Mouse (Mus musculus): Measurements from ENCODE around the gene Cxcl16. TPM values are rescaled to one million over a fixed set of nuclear protein-coding genes. Genes with fewer than 3 reads are reported as not detected.

The Cxcl16 gene
- polyA plus RNA-seq, 1 experiment = 92.8 TPM

DNA sequence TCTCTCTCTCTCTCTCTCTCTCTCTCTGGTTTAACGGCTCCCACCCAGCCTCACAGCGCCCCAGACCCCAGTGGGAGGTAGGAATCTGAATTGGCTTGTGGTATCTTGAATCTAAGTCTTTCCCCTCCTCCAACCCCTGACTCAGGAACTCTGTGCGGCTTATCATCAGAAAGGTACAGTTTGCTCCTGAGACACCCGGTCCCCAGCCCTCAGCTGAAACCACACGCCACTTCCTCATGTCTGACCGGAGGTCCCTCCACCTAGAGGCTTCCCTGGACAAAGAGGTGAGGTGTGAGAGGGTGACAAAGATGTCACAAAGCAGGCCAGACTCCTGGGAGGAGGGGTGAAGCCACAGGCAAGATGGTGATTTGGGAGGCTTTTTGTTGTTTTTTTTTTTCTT is 22.4 kb downstream of the Cxcl16 start:
- Histone ChIP-seq H3K4me1 (replicated peaks; ENCODE audit: control insufficient read depth, insufficient read depth, low read length) (peaks cover 51% of the 10 kb centered on the region), H3K36me3 (ENCODE audit: control insufficient read depth, insufficient read depth, low read length) (peaks cover 46% of the 10 kb centered on the region)
- no peak for DNase-seq

DNA sequence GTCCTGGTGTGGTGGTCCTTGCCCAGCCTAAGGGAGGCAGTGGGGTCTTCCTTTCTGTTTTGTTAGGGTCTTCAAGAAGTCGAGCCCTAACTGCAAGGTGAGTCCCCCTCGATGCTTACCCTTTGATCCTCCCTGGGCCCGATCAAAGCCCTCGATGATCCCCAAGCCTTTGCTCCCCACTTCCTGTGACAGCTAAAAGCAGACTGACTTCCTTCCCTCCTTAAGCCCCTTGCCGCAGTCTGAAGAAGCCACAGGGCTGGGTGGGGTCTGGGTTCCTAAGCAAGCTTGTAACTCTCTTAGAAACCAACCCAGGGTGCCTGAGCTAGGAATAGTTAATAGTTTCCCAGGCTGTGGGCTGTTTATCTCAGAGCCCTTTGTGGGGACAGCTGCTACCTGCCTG is 24.3 kb downstream of the Cxcl16 start:
- Histone ChIP-seq H3K27me3 (ENCODE audit: control insufficient read depth, insufficient read depth, low read length) (no peaks in the 10 kb centered on the region), H3K4me1 (replicated peaks; ENCODE audit: control insufficient read depth, insufficient read depth, low read length) (peaks cover 51% of the 10 kb centered on the region), H3K27ac (ENCODE audit: control insufficient read depth, insufficient read depth, low read length) (peak overlapping the region; percentile 46; the same call in 1 of the 2 replicates), H3K36me3 (ENCODE audit: control insufficient read depth, insufficient read depth, low read length) (peaks cover 37% of the 10 kb centered on the region), H3K4me3 (ENCODE audit: control insufficient read depth, insufficient read depth, low read length) (peak overlapping the region; percentile 27)
- 4% methylated on average over 5 of the region's 5 CpGs for WGBS
- TF ChIP-seq POLR2A (IDR thresholded peaks at IDR 0.05; ENCODE audit: control insufficient read depth, extremely low read depth, insufficient read depth, low read length, poor library complexity) (no peak), CTCF (IDR thresholded peaks at IDR 0.05; ENCODE audit: borderline replicate concordance, control insufficient read depth, extremely low read depth, insufficient read depth, low read length, poor library complexity) (no peak)
- peak; percentile 70 for DNase-seq

More for the DNA sequence above, 22.4 kb downstream of the Cxcl16 start:
- TF ChIP-seq POLR2A (IDR thresholded peaks at IDR 0.05; ENCODE audit: control insufficient read depth, extremely low read depth, insufficient read depth, low read length, poor library complexity) (no peak), CTCF (IDR thresholded peaks at IDR 0.05; ENCODE audit: borderline replicate concordance, control insufficient read depth, extremely low read depth, insufficient read depth, low read length, poor library complexity) (no peak)
- Histone ChIP-seq H3K27me3 (ENCODE audit: control insufficient read depth, insufficient read depth, low read length) (no peaks in the 10 kb centered on the region), H3K27ac (ENCODE audit: control insufficient read depth, insufficient read depth, low read length) (no peak overlapping the region), H3K4me3 (ENCODE audit: control insufficient read depth, insufficient read depth, low read length) (no peak overlapping the region)
- 10% methylated on average over 6 of the region's 6 CpGs for whole genome bisulfite sequencing

DNA sequence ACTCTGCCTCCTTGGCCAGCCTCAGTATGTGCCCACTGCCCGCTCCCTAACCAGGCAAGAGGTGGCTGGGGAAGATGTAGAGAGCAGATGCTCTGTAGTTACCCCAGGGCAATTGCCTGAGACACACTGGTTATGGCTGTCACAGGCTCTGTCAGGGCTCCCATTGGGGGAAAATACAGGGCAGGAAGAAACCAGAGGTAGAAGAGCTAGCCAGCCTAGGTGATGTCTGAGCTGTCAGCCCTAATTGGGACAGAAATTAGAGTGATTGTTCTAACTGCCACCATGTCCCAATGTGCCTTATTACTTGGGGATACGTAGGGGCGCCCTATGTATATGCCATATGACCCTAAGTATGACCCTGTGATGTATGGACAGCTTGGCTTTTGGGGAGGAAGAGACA is 25.8 kb downstream of the Cxcl16 start:
- 77% methylated on average over 3 of the region's 3 CpGs for WGBS
- no peak for TF ChIP-seq POLR2A (IDR thresholded peaks at IDR 0.05; ENCODE audit: control insufficient read depth, extremely low read depth, insufficient read depth, low read length, poor library complexity)
- no peak for TF ChIP-seq CTCF (IDR thresholded peaks at IDR 0.05; ENCODE audit: borderline replicate concordance, control insufficient read depth, extremely low read depth, insufficient read depth, low read length, poor library complexity)
- Histone ChIP-seq H3K36me3 (ENCODE audit: control insufficient read depth, insufficient read depth, low read length) (peaks cover 22% of the 10 kb centered on the region), H3K27me3 (ENCODE audit: control insufficient read depth, insufficient read depth, low read length) (no peaks in the 10 kb centered on the region), H3K4me3 (ENCODE audit: control insufficient read depth, insufficient read depth, low read length) (peak overlapping the region; percentile 70), H3K27ac (ENCODE audit: control insufficient read depth, insufficient read depth, low read length) (peak overlapping the region; percentile 16; the same call in 1 of the 2 replicates), H3K4me1 (replicated peaks; ENCODE audit: control insufficient read depth, insufficient read depth, low read length) (peaks cover 51% of the 10 kb centered on the region)
- no peak for DNase-seq

DNA sequence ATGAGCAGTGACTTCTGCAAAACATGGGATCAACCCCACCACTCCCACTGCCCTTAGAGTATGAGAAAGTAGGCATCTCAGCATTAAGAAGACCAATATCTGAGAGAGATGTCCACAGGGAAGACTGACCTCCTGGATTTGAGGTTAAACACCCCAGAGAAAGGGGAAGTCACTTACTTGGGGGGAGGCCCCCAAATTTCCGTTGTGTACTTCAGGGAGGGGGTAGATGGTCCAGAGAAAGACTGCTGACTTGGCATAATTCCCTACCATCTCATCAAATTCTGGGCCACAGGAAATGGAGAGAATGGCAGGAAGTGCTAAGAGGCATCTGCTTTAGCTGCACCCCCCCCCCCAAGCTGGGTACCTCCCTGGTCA is 26.2 kb downstream of the Cxcl16 start:
- peak overlapping the region; percentile 30; the same call in 1 of the 2 replicates for H3K27ac ChIP-seq (ENCODE audit: control insufficient read depth, insufficient read depth, low read length)
- peaks cover 51% of the 10 kb centered on the region for H3K4me1 ChIP-seq (replicated peaks; ENCODE audit: control insufficient read depth, insufficient read depth, low read length)
- no peak for DNase-seq
- H3K36me3 ChIP-seq (ENCODE audit: control insufficient read depth, insufficient read depth, low read length) = peaks cover 19% of the 10 kb centered on the region
- H3K27me3 ChIP-seq (ENCODE audit: control insufficient read depth, insufficient read depth, low read length) = no peaks in the 10 kb centered on the region
- H3K4me3 ChIP-seq (ENCODE audit: control insufficient read depth, insufficient read depth, low read length) = peak overlapping the region; percentile 70; the same call in 1 of the 2 replicates
- TF ChIP-seq CTCF (IDR thresholded peaks at IDR 0.05; ENCODE audit: borderline replicate concordance, control insufficient read depth, extremely low read depth, insufficient read depth, low read length, poor library complexity) = no peak
- no peak for TF ChIP-seq POLR2A (IDR thresholded peaks at IDR 0.05; ENCODE audit: control insufficient read depth, extremely low read depth, insufficient read depth, low read length, poor library complexity)
- 7% methylated on average over 1 of the region's 1 CpGs for WGBS

DNA sequence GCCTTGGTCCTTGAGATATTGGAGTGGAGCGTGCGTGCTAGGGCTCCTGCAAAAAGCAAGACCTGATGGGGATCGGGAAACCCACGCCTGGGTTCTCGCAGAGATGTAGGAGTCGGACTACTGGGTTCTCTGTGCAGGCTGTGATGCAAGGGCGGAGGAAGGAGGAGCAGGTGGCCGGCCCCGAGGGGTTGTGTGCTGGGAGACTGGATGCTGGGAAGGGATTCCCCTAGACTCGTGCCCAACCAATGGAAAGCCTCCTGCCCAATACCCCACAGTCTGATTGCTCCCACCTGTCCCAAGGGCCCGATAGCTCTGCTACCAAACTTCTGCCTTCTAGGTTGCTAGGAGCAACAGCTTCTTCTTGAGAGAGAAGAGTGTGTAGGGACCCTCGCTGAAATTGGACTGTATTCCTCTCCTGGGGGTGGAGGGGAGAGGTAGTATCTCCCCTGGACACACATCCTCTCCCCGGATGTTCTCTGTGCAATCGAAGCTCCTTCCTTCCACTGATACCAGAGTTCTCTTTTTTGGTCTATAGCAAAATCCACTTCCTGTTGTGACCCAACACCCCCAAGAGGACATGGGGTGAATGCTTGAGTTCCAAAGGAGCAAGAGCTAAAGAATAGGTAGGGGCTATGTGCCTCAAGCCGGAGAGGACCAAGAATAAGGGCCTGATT is 26.8 kb downstream of the Cxcl16 start:
- H3K27ac ChIP-seq (ENCODE audit: control insufficient read depth, insufficient read depth, low read length) = peak overlapping the region; percentile 42
- WGBS = under 1% methylated on average over 15 of the region's 15 CpGs
- no peaks in the 10 kb centered on the region for H3K27me3 ChIP-seq (ENCODE audit: control insufficient read depth, insufficient read depth, low read length)
- H3K36me3 ChIP-seq (ENCODE audit: control insufficient read depth, insufficient read depth, low read length) = peaks cover 13% of the 10 kb centered on the region
- no peak for TF ChIP-seq POLR2A (IDR thresholded peaks at IDR 0.05; ENCODE audit: control insufficient read depth, extremely low read depth, insufficient read depth, low read length, poor library complexity)
- TF ChIP-seq CTCF (IDR thresholded peaks at IDR 0.05; ENCODE audit: borderline replicate concordance, control insufficient read depth, extremely low read depth, insufficient read depth, low read length, poor library complexity) = no peak
- peak; percentile 32 for DNase-seq
- peak overlapping the region; percentile 70 for H3K4me3 ChIP-seq (ENCODE audit: control insufficient read depth, insufficient read depth, low read length)
- H3K4me1 ChIP-seq (replicated peaks; ENCODE audit: control insufficient read depth, insufficient read depth, low read length) = peaks cover 49% of the 10 kb centered on the region

DNA sequence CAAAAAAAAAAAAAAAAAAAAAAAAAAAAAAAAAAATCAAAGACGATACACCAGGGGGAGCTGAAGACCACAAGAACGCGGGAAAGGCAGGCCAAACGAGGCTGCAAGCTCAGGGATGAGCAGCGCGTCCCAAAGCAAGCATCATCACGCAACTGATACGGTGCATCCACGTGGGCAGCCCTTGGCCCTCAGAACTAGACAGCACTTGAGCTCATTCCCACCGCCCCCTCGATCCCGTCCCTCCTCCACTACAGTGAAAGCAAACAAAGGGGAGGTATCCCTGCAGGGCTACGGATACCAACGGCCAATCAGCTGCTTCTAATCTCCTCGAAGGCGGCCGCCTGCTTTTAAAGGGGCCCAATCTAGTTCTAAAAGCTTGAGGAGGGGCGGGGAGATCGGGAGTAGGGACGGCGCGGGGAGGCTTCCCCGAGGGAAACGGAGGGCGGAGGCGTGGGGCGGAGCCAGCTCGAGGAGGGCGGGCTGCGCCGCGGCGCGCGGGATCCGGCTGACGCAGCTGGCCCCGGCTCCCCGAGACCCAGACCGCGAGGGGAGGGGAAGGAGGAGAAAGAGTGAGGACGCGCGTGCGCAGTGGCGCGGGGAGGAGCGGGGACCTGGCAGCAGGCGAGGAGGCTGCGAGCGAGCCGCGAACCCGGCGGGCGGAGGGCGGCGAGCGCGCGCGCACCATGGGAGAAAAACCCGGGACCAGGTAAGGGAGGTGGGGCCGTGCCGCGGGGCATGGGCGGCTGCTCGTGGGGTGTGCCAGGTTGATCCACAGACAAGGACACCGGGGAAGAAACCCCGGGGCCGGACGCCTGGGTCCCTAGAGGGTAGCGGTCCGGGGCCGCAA is 27.5 kb downstream of the Cxcl16 start, which contains the start of gene Arrb2:
Gene Arrb2 (plus strand): TSS at position 588 of the 847 bp plus-strand sequence.
- Histone ChIP-seq H3K4me3 (ENCODE audit: control insufficient read depth, insufficient read depth, low read length) (peak within 1 kb of the TSS; percentile 70), H3K27ac (ENCODE audit: control insufficient read depth, insufficient read depth, low read length) (peak within 1 kb of the TSS; percentile 81), H3K27me3 (ENCODE audit: control insufficient read depth, insufficient read depth, low read length) (no peaks in the 10 kb centered on the region), H3K36me3 (ENCODE audit: control insufficient read depth, insufficient read depth, low read length) (peaks cover 8% of the 10 kb centered on the region), H3K4me1 (replicated peaks; ENCODE audit: control insufficient read depth, insufficient read depth, low read length) (peaks cover 43% of the 10 kb centered on the region)
- WGBS = under 1% methylated on average over 75 of the region's 75 CpGs
- peak; percentile 99 for DNase-seq
- TF ChIP-seq CTCF (IDR thresholded peaks at IDR 0.05; ENCODE audit: borderline replicate concordance, control insufficient read depth, extremely low read depth, insufficient read depth, low read length, poor library complexity) (no peak; the same call in 1 of the 2 replicates), POLR2A (IDR thresholded peaks at IDR 0.05; ENCODE audit: control insufficient read depth, extremely low read depth, insufficient read depth, low read length, poor library complexity) (peak; percentile 90)

Data from thymus, adult 2 months (tissue).